Mouse (Mus musculus): ENCODE measurements around the gene Spin2g. TPM values are rescaled to one million over a fixed set of nuclear protein-coding genes. Genes with fewer than 3 reads are reported as not detected.
"Not testable (repeated sequence)": the region's sequence is repeated elsewhere in the genome, so short reads cannot be mapped to it uniquely, and the experiment has no call there.

The Spin2g gene
- not detected in 2 replicates for polyA plus RNA-seq (2014; fragmentation: Nextera tagmentation; extraction: Ambion mirVana)

GRCm38 (mm10) chrX:34238633-34239032, at the start of gene Spin2g:
TSS of gene Spin2g (minus strand) at chrX:34238733.
- not testable (repeated sequence) for H3K27me3 ChIP-seq (ENCODE audit: insufficient read depth, low read length); H3K9me3 ChIP-seq (ENCODE audit: low read depth, low read length); H3K9ac ChIP-seq; ATAC-seq (ENCODE audit: insufficient read depth); H3K36me3 ChIP-seq (ENCODE audit: insufficient read depth); H3K27ac ChIP-seq (ENCODE audit: low read depth); H3K4me1 ChIP-seq (ENCODE audit: insufficient read depth); DNase-seq; H3K4me2 ChIP-seq; H3K4me3 ChIP-seq (ENCODE audit: low read depth, low read length)
- 76% methylated on average over 6 of the region's 6 CpGs for WGBS

Other genes starting within 250 kb of the Spin2g start
- gene Btbd35f9, start 77.2 kb downstream of the Spin2g start, polyA plus RNA-seq (2014; fragmentation: Nextera tagmentation; extraction: Ambion mirVana): not detected in 2 replicates
- gene Btbd35f8, start 211.8 kb upstream of the Spin2g start, polyA plus RNA-seq (2014; fragmentation: Nextera tagmentation; extraction: Ambion mirVana): not detected in 2 replicates